Mouse (Mus musculus) spleen, adult 2 months (tissue): ENCODE data around the gene Ercc2. TPM values are rescaled to one million over a fixed set of nuclear protein-coding genes. Genes with fewer than 3 reads are reported as not detected.

Experiments
- DNase-seq, 2 experiments: peaks; one replicate each; pipeline versions ENCODE4 v3.0.0 to v3.0.0-alpha.2; 2012 to 2021; ENCODE audit warnings: low spot score in 2 of 2, low read depth in 1 of 2
- H3K27ac ChIP-seq: fragments of 200-500 bp; 2 replicates; pipeline ENCODE4 v1.5.1; 2012; ENCODE audit warnings: low read length, inconsistent platforms; ENCODE audit not compliant: insufficient read depth
- H3K27me3 ChIP-seq: fragments of 200-500 bp; 2 replicates; pipeline ENCODE4 v1.6.1; 2012; ENCODE audit warnings: mild to moderate bottlenecking, moderate library complexity, low read length, inconsistent platforms; ENCODE audit not compliant: control insufficient read depth, insufficient read depth
- H3K36me3 ChIP-seq: fragments of 200-500 bp; 2 replicates; pipeline ENCODE4 v1.6.1; 2012; ENCODE audit warnings: mild to moderate bottlenecking, low read length, inconsistent platforms; ENCODE audit not compliant: control insufficient read depth, insufficient read depth
- H3K4me1 ChIP-seq: fragments of 200-500 bp; 2 replicates; pipeline ENCODE4 v1.6.1; 2011; ENCODE audit warnings: inconsistent platforms; ENCODE audit not compliant: control insufficient read depth, insufficient read depth, insufficient read length
- H3K4me3 ChIP-seq: fragments of 200-500 bp; 2 replicates; pipeline ENCODE4 v1.5.1; 2011; ENCODE audit warnings: mild to moderate bottlenecking, inconsistent platforms; ENCODE audit not compliant: insufficient read depth, insufficient read length; ENCODE audit errors: extremely low read depth
- CTCF ChIP-seq: fragments of 200-500 bp; IDR thresholded peaks from 2 replicates; pipeline ENCODE4 v1.5.1; 2011; ENCODE audit warnings: mild to moderate bottlenecking, inconsistent platforms; ENCODE audit not compliant: insufficient read depth, insufficient read length, insufficient replicate concordance; ENCODE audit errors: extremely low read depth
- POLR2A ChIP-seq: fragments of 200-500 bp; IDR thresholded peaks from 2 replicates; pipeline ENCODE4 v1.6.1; 2011; ENCODE audit warnings: low read depth, low read length, inconsistent platforms
- WGBS: fragments of 180-500 bp; shearing (Covaris S2); methylation state at CpG from one replicate; pipeline ENCODE4 v1.1.7; 2018; 5-methylcytosine and 5-hydroxymethylcytosine counted together
- polyA plus RNA-seq: library from polyadenylated mRNA; depleted of rRNA; stranded (reverse); fragments of >200 nt; gene quantifications from 2 replicates; pipeline ENCODE4 v1.2.3, GENCODE M21; 2012; rRNA removed

Gene Ercc2
- polyA plus RNA-seq, 1 experiment, result 51.8 TPM

DNA sequence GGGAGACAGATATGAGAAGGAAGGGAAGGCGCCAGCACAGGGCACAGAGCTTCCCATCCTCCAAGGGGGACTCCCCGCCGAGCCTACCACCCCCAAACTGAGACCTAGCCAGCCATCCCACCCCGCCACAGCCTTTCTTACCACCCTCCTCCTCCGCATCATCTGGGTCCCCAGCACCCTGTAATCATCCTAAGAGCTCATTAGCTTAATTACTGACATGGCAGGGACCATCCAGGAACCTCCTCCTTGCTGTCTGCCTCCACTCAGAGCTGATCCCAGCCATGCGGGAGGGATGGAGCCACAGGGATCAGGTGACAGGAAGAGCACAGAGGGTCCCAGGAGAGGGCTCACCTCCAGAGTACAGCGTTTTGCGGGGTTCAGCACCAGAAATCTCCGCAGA is 55.2 kb downstream of the Ercc2 start:
- no peak for TF ChIP-seq CTCF
- no peak for TF ChIP-seq POLR2A
- Histone ChIP-seq H3K4me1 (no peaks in the 10 kb centered on the region), H3K4me3 (no peak overlapping the region), H3K27me3 (no peaks in the 10 kb centered on the region), H3K27ac (no peak overlapping the region), H3K36me3 (peaks cover 40% of the 10 kb centered on the region)
- no peak for DNase-seq
- 95% methylated on average over 9 of the region's 9 CpGs for WGBS

DNA sequence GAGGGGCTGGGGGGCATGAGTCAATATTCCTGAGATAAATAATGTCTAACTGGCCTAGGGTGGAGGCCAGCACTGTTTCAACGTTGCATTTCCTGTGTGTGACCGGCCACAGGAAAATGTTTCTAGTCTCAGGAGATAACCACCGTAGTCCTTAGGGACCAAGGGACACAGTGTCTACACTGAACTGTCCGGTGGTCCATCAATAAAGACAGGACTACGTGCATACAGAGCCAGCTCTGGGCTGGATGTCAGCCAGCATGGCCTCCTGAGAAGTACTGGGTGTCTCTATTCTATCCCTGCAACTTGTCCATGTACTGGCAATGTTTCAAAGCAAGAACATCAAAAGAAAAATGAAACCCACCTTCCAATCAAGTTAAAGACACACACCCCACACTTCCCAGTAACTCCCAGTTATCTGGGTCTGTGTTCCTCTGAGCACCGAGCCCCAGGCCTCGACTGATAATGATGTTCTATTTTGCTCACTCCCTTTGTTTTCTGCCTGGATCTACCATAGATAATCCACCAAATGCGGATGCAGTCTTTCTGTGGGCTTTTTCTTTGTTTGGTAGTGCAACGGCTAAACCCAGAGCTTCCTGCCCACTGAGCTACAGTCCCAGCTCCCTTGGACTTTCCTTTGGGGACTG is 59.8 kb downstream of the Ercc2 start:
- no peak overlapping the region for H3K27ac ChIP-seq
- H3K4me3 ChIP-seq, result no peak overlapping the region
- DNase-seq, result no peak
- no peak for TF ChIP-seq POLR2A
- no peak for TF ChIP-seq CTCF
- no peaks in the 10 kb centered on the region for H3K4me1 ChIP-seq
- WGBS, result 82% methylated on average over 9 of the region's 9 CpGs
- no peaks in the 10 kb centered on the region for H3K27me3 ChIP-seq
- peaks cover 29% of the 10 kb centered on the region for H3K36me3 ChIP-seq

DNA sequence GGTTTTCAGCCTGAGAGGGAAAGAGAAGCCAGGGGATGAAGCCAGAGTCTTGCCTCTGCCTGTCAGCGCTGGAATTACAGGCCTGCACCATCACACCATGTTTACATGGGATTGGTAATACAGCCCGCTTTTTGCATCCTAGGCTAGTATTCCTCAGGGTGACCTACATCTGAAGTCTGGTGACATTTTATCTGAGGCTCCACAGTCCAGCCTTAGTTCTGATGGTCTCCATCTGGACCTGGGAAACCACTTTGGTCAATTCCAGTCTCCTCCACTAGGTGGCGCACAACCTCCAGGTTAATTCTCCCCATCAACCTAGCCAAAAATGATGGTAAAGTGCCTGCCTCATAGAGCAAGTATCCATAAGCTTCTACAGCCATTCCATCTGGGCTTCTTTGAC is 61.5 kb downstream of the Ercc2 start:
- WGBS, result 41% methylated on average over 3 of the region's 3 CpGs
- TF ChIP-seq CTCF, result peak; percentile 69; the same call in 1 of the 2 replicates
- TF ChIP-seq POLR2A, result no peak
- DNase-seq, result peak in 1 of 2 experiments; percentile 69
- Histone ChIP-seq H3K27me3 (no peaks in the 10 kb centered on the region), H3K27ac (no peak overlapping the region), H3K36me3 (peaks cover 30% of the 10 kb centered on the region), H3K4me1 (no peaks in the 10 kb centered on the region), H3K4me3 (no peak overlapping the region)

DNA sequence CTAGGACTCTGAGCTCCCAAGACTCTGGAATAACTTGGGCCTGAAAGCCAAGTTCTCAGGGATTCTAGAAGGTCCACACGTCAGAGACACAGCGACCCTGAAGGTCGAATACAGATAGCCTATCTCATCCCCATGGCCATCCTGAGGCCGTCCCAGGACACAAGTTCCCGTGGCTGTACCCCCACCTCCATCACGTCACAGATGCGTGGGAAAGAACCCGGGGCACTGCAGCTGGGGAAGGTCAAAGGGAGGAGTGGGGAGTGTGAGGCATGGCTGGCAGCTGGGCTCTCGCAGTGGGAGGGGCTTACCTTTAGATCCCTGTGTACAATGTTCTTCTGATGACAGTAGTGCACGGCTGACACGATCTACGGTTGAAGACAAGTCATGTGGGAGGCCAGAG is 63.0 kb downstream of the Ercc2 start:
- Histone ChIP-seq H3K27me3 (no peaks in the 10 kb centered on the region), H3K36me3 (peaks cover 36% of the 10 kb centered on the region), H3K27ac (no peak overlapping the region), H3K4me1 (no peaks in the 10 kb centered on the region), H3K4me3 (no peak overlapping the region)
- no peak for TF ChIP-seq CTCF
- TF ChIP-seq POLR2A, result no peak
- no peak for DNase-seq
- WGBS, result 83% methylated on average over 12 of the region's 12 CpGs

Other genes with a start within 250 kb of the Ercc2 start
- 7.7 and 12.3 TPM in 2 replicates for gene Qpctl, start 232.7 kb upstream of the Ercc2 start, polyA plus RNA-seq
- 17.0 and 19.0 TPM in 2 replicates for gene Snrpd2, start 232.3 kb upstream of the Ercc2 start, polyA plus RNA-seq
- gene Gipr, start 215.9 kb upstream of the Ercc2 start, polyA plus RNA-seq, result 0.07 and 0.08 TPM in 2 replicates
- gene Eml2, start 205.6 kb upstream of the Ercc2 start, polyA plus RNA-seq, result 27.4 and 27.9 TPM in 2 replicates
- 6.5 and 9.3 TPM in 2 replicates for gene Gpr4, start 169.5 kb upstream of the Ercc2 start, polyA plus RNA-seq
- gene Opa3, start 153.7 kb upstream of the Ercc2 start, polyA plus RNA-seq, result 14.7 and 17.7 TPM in 2 replicates
- 335 and 437 TPM in 2 replicates for gene Vasp, start 110.2 kb upstream of the Ercc2 start, polyA plus RNA-seq
- 2.1 and 3.3 TPM in 2 replicates for gene Ppm1n, start 101.9 kb upstream of the Ercc2 start, polyA plus RNA-seq
- gene Rtn2, start 99.4 kb upstream of the Ercc2 start, polyA plus RNA-seq, result 7.7 and 9.1 TPM in 2 replicates
- gene Fosb, start 72.0 kb upstream of the Ercc2 start, polyA plus RNA-seq, result 1.6 and 1.9 TPM in 2 replicates
- 28.2 and 29.9 TPM in 2 replicates for gene Ercc1, start 37.2 kb upstream of the Ercc2 start, polyA plus RNA-seq
- 5.8 and 5.9 TPM in 2 replicates for gene Cd3eap, start 22.5 kb upstream of the Ercc2 start, polyA plus RNA-seq
- 2.2 and 2.5 TPM in 2 replicates for gene Ppp1r13l, start 22.3 kb upstream of the Ercc2 start, polyA plus RNA-seq
- 2.3 and 3.9 TPM in 2 replicates for gene Klc3, start 22.1 kb downstream of the Ercc2 start, polyA plus RNA-seq
- gene Ckm, start 22.8 kb downstream of the Ercc2 start, polyA plus RNA-seq, result 0.62 and 0.92 TPM in 2 replicates
- gene Mark4, start 76.8 kb downstream of the Ercc2 start, polyA plus RNA-seq, result 14.6 and 23.4 TPM in 2 replicates
- 7.1 and 7.7 TPM in 2 replicates for gene Exoc3l2, start 81.3 kb downstream of the Ercc2 start, polyA plus RNA-seq
- gene Bloc1s3, start 126.4 kb downstream of the Ercc2 start, polyA plus RNA-seq, result 8.8 and 13.9 TPM in 2 replicates
- 54.4 and 75.5 TPM in 2 replicates for gene Trappc6a, start 126.4 kb downstream of the Ercc2 start, polyA plus RNA-seq
- gene Nkpd1, start 135.8 kb downstream of the Ercc2 start, polyA plus RNA-seq, result 2.2 and 2.3 TPM in 2 replicates
- 56.2 and 71.0 TPM in 2 replicates for gene Ppp1r37, start 181.1 kb downstream of the Ercc2 start, polyA plus RNA-seq
- gene Zfp296, start 195.3 kb downstream of the Ercc2 start, polyA plus RNA-seq, result 20.9 and 33.0 TPM in 2 replicates
- 94.7 and 143 TPM in 2 replicates for gene Gemin7, start 195.6 kb downstream of the Ercc2 start, polyA plus RNA-seq
- 102 and 186 TPM in 2 replicates for gene Clasrp, start 222.5 kb downstream of the Ercc2 start, polyA plus RNA-seq
- 76.9 and 114 TPM in 2 replicates for gene Relb, start 247.4 kb downstream of the Ercc2 start, polyA plus RNA-seq